Mouse (Mus musculus) induced T-regulatory cell, adult 2 months (primary cell): ENCODE data around the gene Retn.

Source experiments
- DNase-seq: peaks from one replicate; pipeline ENCODE4 v3.0.0-alpha.2; 2012; ENCODE audit warnings: low read depth

Gene Retn

GRCm38 (mm10) chr8:3655526-3655925 is at the start of gene Retn:
Gene Retn (plus strand): TSS chr8:3655770.
- DNase-seq: no peak

GRCm38 (mm10) chr8:3606593-3606992 is 49.0 kb upstream of the Retn start:
- no peak for DNase-seq

DNA sequence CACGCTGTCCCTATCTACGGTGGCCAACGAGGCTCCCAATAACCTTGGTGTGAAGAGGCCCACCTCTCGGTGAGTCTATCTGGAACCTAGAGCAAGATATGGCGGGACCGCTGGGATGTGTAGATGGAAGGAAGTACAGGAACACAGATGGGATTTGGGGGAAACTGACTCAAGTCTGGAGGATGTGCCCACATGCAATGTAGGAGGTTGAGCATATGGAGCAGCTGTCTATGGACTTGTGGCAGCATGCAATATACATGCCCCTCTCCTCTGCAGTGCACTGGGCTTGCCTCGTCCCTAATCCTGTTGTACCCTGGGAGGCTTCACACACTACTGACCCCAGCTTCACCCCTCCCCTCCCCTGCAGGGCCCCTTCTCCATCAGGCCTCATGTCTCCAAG is 47.7 kb upstream of the Retn start:
- DNase-seq: no peak

- DNase-seq: no peak
Measured at GRCm38 (mm10) chr8:3609046-3609815, 46.3 kb upstream of the Retn start.

- no peak for DNase-seq
Measured at GRCm38 (mm10) chr8:3609816-3610150, 45.8 kb upstream of the Retn start.

GRCm38 (mm10) chr8:3621199-3621970 is 34.2 kb upstream of the Retn start, which contains the start of the genes Xab2 and Pet100:
Gene Xab2 (minus strand): TSS chr8:3621316.
Gene Pet100 (plus strand): TSS chr8:3621548.
- DNase-seq: peak; percentile 100

DNA sequence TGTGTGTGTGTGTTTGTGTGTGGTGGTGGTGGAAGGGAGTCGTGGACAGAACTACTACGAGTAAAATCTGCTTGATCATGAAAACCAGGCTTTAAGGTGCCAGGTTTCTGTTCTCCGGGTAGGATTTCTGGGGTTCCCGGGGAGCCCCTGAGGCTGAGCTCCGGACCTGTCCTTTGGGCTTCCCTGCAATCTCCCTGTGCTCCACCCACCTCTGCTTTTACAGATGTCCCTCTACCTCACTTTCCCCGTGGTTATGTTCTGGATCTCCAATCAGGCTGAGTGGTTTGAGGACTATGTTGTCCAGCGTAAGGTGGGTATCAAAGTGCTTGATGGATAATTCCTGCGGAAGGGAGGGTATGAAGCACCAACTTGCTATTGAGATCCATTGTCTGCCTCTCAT is 33.5 kb upstream of the Retn start:
- DNase-seq: no peak

- DNase-seq: no peak
Measured at GRCm38 (mm10) chr8:3625445-3625844, 30.1 kb upstream of the Retn start, which contains the start of gene Pcp2. Gene Pcp2 (minus strand): TSS chr8:3625545.

DNA sequence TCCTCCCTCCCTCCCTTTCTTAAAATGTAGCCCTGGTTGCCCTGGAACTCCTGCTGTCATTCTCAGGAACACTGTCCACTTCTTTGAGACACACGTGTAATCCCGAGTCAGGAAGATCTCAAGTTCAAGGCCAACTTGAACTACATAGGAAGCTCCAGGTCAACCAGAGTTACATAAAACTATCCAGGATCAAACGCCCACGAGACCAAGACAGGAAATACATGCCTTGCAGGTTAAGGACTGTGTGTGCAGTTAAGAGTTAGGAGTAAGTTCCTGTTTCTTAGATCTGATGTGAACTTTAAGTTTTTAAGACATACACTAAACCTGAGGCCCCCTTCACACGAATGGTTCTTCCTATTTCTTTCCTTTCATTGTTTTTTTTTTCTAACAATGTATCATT is 28.6 kb upstream of the Retn start:
- DNase-seq: no peak

- DNase-seq: peak; percentile 73
Measured at GRCm38 (mm10) chr8:3628014-3628413, 27.6 kb upstream of the Retn start.

- peak; percentile 94 for DNase-seq
Measured at GRCm38 (mm10) chr8:3630647-3631477, 24.7 kb upstream of the Retn start, which contains the start of gene Stxbp2. Gene Stxbp2 (plus strand): TSS chr8:3630955.

DNA sequence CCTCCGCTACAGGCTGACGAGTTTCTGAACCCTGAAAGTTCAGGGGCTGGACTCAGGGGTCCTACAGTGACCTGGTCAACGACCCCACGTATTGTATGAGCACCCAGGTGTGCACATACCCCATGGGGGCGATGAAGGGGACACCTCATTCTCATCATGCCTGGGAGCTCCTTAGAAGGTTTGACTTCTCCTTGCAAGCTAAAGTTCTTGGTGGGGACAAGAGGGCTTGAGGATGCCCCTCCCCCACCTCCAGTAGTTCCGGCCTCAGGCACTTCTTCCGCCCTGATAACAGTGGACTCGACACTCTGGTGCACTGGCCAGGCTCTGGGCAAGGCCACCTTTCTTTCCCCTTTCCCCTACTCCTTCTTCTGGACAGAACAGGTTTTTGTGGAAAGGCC is 24.1 kb upstream of the Retn start:
- DNase-seq: peak; percentile 59

DNA sequence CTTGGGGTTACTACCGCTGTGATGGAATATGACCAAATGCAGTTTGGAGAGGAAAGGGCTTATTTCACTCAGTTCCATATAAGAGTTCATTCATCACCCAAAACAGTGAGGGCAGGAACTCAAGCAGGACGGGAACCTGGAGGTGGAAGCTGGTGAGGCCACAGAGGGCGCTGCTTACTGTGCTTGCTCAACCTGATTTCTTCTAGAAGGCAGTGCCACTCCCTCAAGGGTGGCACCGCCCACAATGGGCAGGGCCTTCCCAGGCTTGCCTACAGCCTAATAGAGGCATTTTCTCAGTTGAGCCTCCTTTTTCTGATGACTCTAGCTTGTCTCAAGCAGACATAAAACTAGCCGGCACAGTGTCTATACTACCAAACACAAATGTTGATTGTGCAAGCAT is 9.8 kb upstream of the Retn start:
- DNase-seq: peak; percentile 66

DNA sequence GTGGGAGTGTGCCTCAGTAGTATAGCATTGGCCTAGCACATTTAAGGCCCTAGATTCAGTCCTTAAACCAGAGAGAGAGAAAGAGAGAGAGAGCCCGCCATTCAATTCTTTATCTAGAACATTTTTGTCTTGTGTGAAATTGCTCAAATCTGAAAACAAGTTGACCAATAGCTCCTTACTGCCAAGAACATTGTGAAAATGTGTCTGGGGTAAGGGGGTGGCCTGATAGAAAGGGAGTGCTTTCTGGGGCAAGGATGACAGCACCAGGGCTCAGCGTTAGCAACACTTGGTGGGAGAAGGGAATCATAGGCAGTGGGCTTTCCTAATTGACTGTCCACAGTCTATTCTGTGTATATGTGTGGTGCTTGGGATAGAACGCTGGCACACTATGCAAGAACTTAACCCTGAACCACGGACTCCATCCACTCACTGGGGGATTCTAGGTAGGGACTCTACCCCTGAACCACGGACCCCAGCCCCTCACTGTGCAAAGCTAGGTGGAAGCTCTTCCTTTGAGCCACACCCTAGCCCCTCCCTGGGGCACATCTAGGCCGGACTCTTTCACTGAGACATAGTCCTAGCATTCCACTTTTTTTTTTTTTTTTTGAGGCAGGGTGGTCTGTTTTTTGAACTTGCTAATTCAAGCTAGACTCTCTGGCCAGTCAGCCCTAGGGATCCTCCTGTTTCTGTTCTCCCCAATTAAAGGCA is 8.6 kb upstream of the Retn start:
- DNase-seq: no peak

DNA sequence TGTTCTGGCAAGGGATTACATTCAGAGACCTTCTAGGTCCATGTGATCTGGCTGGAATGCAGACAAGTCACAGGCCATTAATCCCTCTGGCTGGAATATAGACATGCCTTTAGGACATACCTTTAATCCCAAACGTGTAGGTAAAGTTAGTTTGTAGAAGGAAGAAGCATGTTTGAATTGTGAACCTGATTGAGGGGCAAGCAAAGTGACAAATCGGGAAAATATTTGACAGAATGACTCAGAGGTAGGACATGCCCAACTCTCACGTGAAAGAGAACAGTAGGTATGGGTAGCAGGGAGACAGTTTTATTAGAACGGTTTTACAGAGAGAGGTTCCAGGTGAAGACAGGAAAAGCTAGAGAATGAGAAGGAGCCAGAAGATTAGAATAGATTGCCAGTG is 8.0 kb upstream of the Retn start:
- DNase-seq: no peak

DNA sequence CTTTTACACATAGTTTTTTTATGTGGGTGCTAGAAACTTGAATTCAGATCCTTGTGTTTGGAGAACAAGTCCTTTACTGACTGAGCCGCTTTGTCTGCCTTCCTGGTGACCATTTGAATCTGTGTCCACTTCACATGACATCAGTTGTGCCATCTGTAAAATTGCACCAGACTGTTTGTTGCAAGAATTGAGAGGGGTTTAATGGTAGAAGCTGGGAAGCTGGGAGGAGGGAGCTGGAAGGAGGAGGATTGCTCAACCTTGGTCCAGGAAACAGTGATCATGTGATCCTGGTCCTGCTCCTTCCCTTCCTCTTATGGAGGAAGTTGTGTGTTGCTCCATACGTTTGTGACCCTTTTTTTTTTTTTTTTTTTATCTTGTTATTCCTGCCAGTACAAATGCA is 7.3 kb upstream of the Retn start:
- no peak for DNase-seq

- DNase-seq: no peak
Measured at GRCm38 (mm10) chr8:3648990-3649389, 6.6 kb upstream of the Retn start.

- no peak for DNase-seq
Measured at GRCm38 (mm10) chr8:3652845-3653244, 2.7 kb upstream of the Retn start.

- DNase-seq: no peak
Measured at GRCm38 (mm10) chr8:3654726-3655508, 653 bp upstream of the Retn start.

DNA sequence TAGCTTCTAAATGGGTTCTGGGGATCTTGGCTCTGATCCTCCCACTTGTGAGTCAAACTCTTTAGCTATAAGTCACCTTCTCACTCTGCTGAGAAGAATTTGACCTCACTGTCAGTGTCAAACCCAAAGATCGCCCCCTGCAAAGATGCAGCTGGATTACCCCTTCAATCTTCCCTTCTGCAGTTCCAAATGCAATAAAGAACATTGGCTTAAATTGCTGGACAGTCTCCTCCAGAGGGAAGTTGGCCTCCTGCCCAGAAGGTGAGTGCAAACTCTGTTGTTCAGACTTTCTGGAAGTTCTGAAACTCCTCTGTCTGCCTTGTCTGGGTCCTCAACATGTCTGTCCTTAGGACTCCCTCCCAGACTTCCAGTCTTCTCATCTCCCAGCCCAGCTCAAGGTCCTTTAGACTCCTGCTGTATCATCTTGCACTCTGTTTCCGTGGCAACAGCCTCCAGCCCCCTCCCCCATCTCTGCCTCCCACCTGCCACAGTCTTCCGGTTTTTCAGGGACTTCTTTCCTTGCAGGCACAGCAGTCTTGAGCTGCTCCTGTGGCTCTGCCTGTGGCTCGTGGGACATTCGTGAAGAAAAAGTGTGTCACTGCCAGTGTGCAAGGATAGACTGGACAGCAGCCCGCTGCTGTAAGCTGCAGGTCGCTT is 1.3 kb downstream of the Retn start:
- no peak for DNase-seq
